Mouse (Mus musculus) gastrocnemius, adult 8-10 months (tissue): Measurements from ENCODE around the gene Ska2. TPM values are rescaled to one million over a fixed set of nuclear protein-coding genes. Genes with fewer than 3 reads are reported as not detected.

ENCODE experiments used
- DNase-seq, 2 experiments: peaks; one replicate each; pipeline ENCODE4 v3.0.0; 2022; ENCODE audit warnings: low spot score in 2 of 2
- microRNA-seq: library from miRNA; unstranded; fragments of <30 nt; microRNA quantifications from one replicate; pipeline ENCODE4 v1.2.0, GENCODE M21; 2022
- total RNA-seq, 4 experiments: library from RNA; stranded (reverse); gene quantifications; 2 replicates each; pipeline ENCODE4 v1.2.4; 2022

Gene Ska2
- total RNA-seq, 4 experiments from 2014 or later, result 3.1 to 7.4 (median 4.3) TPM

DNA sequence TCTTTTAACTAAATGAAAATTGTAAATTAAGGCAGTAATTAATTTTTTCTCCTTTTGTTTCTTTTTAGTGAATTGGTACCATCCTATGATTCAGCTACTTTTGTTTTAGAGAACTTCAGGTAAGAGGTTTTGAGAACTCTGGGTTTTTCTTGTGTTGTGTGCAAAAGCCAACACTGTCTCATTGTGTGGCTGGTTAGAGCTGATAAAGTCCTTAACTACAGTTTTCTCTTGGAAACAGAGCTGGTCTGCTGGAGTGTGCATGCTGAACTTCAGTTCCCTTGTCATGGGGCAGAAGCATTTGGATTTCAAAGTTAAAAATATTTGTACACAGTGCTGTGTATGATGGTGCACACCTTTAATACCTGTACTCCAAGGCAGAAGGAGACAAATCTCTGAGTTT is 54.7 kb downstream of the Ska2 start:
- no peak for DNase-seq

- no peak for DNase-seq
These were observed 64.6 kb downstream of the Ska2 start for GRCm38 (mm10) chr11:87173625-87174024.

Small RNA genes lying within 50 kb of the gene (microRNA-seq; reads per million reads assigned to microRNA genes)
- gene Mir301, result 41.6 reads per million, percentile 37 among the genes with 10 or more reads in this experiment

Other genes with a start within 250 kb of the Ska2 start
- gene Ypel2, start 115.5 kb upstream of the Ska2 start, total RNA-seq, result 1 to 10 TPM; 4.5 to 6.8 (median 4.9) TPM
- 1 to 10 TPM; 3.6 to 4.5 (median 3.8) TPM for gene Gdpd1, start 35.2 kb upstream of the Ska2 start, total RNA-seq
- 1 to 10 TPM; 7.9 to 9.6 (median 9.1) TPM for gene Smg8, start 22.5 kb upstream of the Ska2 start, total RNA-seq
- gene Prr11, start 526 bp upstream of the Ska2 start, total RNA-seq, result under 1 TPM; 0.10 to 0.15 (median 0.11) TPM
- 1 to 10 TPM; 3.5 to 5.7 (median 4.2) TPM for gene Trim37, start 17.8 kb downstream of the Ska2 start, total RNA-seq
- under 1 TPM; 0.10 to 0.41 (median 0.31) TPM for gene Ppm1e, start 249.8 kb downstream of the Ska2 start, total RNA-seq